Mouse (Mus musculus): Measurements from ENCODE around the gene Rbms1. TPM values are rescaled to one million over a fixed set of nuclear protein-coding genes. Genes with fewer than 3 reads are reported as not detected.

The Rbms1 gene
- polyA plus RNA-seq, 1 experiment from 2014 or later: 77.3 TPM

- no peak for DNase-seq (ENCODE audit: low read depth, low spot score)
- H3K27me3 ChIP-seq: no peaks in the 10 kb centered on the region
- in situ Hi-C loops (cut with MboI; ENCODE audit: low pct_unique_long_range_greater_than_20kb): loop anchor here (5.0 kb wide), 1 partner anchor 78 kb away; no protein-coding TSS in a partner anchor
- ChIA-PET CTCF (no interaction called here), POLR2A (interaction anchor here (1.2 kb wide), 1 partner anchor 118 kb away, joined by 3 read pairs; no protein-coding TSS in a partner anchor)
- no peak for ATAC-seq
- no peak for TF ChIP-seq CTCF (IDR thresholded peaks at IDR 0.05)
These were observed 82.8 kb downstream of the Rbms1 start for GRCm38 (mm10) chr2:60879966-60880788.

DNA sequence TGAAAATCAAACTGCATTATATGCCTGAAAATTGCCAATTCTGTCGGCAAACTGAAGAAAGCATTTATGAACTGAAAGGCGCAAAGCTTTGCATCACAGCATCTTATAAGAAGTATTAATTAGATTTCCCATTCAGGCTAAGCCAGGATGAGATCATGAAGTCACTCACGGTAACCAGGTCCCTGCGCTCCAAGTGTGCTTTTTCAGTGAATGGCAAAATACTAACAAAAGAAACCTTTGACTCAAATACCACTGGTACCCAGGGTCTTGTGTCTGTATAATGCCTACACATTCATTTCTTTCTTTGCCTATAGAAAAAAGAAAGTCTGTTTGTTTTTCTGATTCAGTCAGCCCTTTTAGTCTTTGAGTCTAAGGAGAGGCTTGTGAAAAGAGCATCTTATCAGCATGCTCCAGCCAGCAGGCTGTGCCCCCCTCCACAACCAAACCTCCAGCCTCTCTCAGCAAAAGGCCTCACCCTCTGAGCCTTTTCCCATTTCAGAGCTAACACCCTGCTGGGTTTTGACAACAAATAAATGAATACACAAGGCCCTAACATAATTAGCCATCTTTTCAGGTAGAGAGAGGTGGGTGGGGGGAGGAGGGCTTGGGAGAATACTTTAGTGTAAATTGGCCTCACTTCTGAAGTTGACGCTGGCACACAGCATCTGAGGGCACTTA, 83.7 kb downstream of the Rbms1 start:
- in situ Hi-C loops (cut with MboI; ENCODE audit: low pct_unique_long_range_greater_than_20kb): loop anchor here (5.0 kb wide), 1 partner anchor 77 kb away; no protein-coding TSS in a partner anchor
- no peaks in the 10 kb centered on the region for H3K27me3 ChIP-seq
- no peak for DNase-seq (ENCODE audit: low read depth, low spot score)
- POLR2A ChIA-PET: interaction anchor here (0.6 to 1.2 kb wide), 2 partner anchors 25 to 117 kb away, joined by 3 to 5 read pairs; no protein-coding TSS in a partner anchor
- peak; percentile 5 for TF ChIP-seq CTCF (IDR thresholded peaks at IDR 0.05)
- CTCF ChIA-PET: interaction anchor here (0.8 kb wide), 1 partner anchor 25 kb away, joined by 4 read pairs; no protein-coding TSS in a partner anchor
- no peak for ATAC-seq

GRCm38 (mm10) chr2:60877543-60878386, 85.2 kb downstream of the Rbms1 start:
- in situ Hi-C loops (cut with MboI; ENCODE audit: low pct_unique_long_range_greater_than_20kb): loop anchor here (5.0 kb wide), 1 partner anchor 75 kb away; no protein-coding TSS in a partner anchor
- no peaks in the 10 kb centered on the region for H3K27me3 ChIP-seq
- POLR2A ChIA-PET: no interaction called here
- no peak for DNase-seq (ENCODE audit: low read depth, low spot score)
- CTCF ChIA-PET: no interaction called here
- peak; percentile 5 for TF ChIP-seq CTCF (IDR thresholded peaks at IDR 0.05)
- no peak for ATAC-seq

DNA sequence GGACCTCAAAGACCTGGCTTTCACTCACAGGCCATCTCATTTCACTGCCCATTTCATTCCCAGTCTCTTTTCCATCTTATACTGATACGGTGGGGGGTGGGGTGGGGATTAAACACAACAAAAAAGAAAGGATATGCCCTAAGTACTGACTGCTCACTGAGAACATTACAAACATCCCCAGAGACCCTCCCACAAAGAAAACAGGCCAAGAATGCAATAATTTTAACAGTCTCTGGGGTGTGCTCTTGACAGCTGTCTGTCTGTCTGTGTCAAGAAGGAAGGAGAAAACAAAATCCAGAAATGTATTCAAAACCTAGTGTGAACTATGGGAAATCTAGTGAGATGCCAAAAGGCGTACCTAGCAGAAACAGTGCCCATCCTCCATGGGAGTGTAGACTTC, 86.1 kb downstream of the Rbms1 start:
- DNase-seq (ENCODE audit: low read depth, low spot score): no peak
- no peak for ATAC-seq
- H3K27me3 ChIP-seq: no peaks in the 10 kb centered on the region
- in situ Hi-C loops (cut with MboI; ENCODE audit: low pct_unique_long_range_greater_than_20kb): loop anchor here (5.0 kb wide), 1 partner anchor 75 kb away; no protein-coding TSS in a partner anchor
- POLR2A ChIA-PET: interaction anchor here (0.6 kb wide), 1 partner anchor 511 kb away, joined by 5 read pairs; no protein-coding TSS in a partner anchor
- TF ChIP-seq CTCF (IDR thresholded peaks at IDR 0.05): no peak
- CTCF ChIA-PET: no interaction called here

GRCm38 (mm10) chr2:60872095-60872811, 90.7 kb downstream of the Rbms1 start:
- no peak for DNase-seq (ENCODE audit: low read depth, low spot score)
- in situ Hi-C loops (cut with MboI; ENCODE audit: low pct_unique_long_range_greater_than_20kb): no loop called here
- TF ChIP-seq CTCF (IDR thresholded peaks at IDR 0.05): no peak
- H3K27me3 ChIP-seq: no peaks in the 10 kb centered on the region
- CTCF ChIA-PET: interaction anchor here (0.8 to 1.3 kb wide), 2 partner anchors 21 to 69 kb away, joined by 3 read pairs; no protein-coding TSS in a partner anchor
- POLR2A ChIA-PET: no interaction called here
- ATAC-seq: no peak

GRCm38 (mm10) chr2:60871001-60871400, 92.0 kb downstream of the Rbms1 start:
- POLR2A ChIA-PET: interaction anchor here (0.7 to 1.1 kb wide), 2 partner anchors 58 to 583 kb away, joined by 3 to 6 read pairs; no protein-coding TSS in a partner anchor
- TF ChIP-seq CTCF (IDR thresholded peaks at IDR 0.05): no peak
- CTCF ChIA-PET: interaction anchor here (0.7 kb wide), 1 partner anchor 69 kb away, joined by 3 read pairs; no protein-coding TSS in a partner anchor
- no peaks in the 10 kb centered on the region for H3K27me3 ChIP-seq
- ATAC-seq (peak; percentile 63), DNase-seq (ENCODE audit: low read depth, low spot score) (no peak)
- in situ Hi-C loops (cut with MboI; ENCODE audit: low pct_unique_long_range_greater_than_20kb): no loop called here

DNA sequence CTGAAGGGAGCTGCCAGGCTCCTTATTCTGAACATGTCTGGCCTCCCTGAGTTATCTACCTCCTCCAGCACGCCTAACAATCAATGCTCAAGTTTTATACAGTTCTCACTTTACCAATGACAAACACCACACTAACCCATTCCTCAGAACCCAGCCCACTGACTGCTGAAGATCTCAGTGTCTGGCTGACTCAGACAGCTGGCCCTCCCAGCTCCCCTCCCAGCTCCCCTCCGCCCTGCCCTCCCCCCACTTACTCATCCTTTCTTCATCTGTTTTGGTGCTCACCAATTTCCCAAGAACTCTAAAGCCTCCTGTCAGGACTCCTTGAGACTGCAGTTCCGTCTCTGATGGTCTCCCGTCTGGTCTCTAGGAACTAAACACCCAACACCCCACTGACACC, 92.5 kb downstream of the Rbms1 start:
- CTCF ChIA-PET: interaction anchor here (0.7 kb wide), 1 partner anchor 68 kb away, joined by 3 read pairs; no protein-coding TSS in a partner anchor
- ATAC-seq: peak; percentile 51
- POLR2A ChIA-PET: interaction anchor here (1.1 kb wide), 1 partner anchor 57 kb away, joined by 6 read pairs; no protein-coding TSS in a partner anchor
- DNase-seq (ENCODE audit: low read depth, low spot score): no peak
- no peaks in the 10 kb centered on the region for H3K27me3 ChIP-seq
- TF ChIP-seq CTCF (IDR thresholded peaks at IDR 0.05): no peak
- in situ Hi-C loops (cut with MboI; ENCODE audit: low pct_unique_long_range_greater_than_20kb): no loop called here

GRCm38 (mm10) chr2:60869001-60869743, 93.8 kb downstream of the Rbms1 start:
- no peaks in the 10 kb centered on the region for H3K27me3 ChIP-seq
- POLR2A ChIA-PET: interaction anchor here (0.8 kb wide), 1 partner anchor 11 kb away, joined by 3 read pairs; no protein-coding TSS in a partner anchor
- TF ChIP-seq CTCF (IDR thresholded peaks at IDR 0.05): no peak
- in situ Hi-C loops (cut with MboI; ENCODE audit: low pct_unique_long_range_greater_than_20kb): no loop called here
- no peak for ATAC-seq
- DNase-seq (ENCODE audit: low read depth, low spot score): no peak
- CTCF ChIA-PET: interaction anchor here (1.1 kb wide), 2 partner anchors 9 to 13 kb away, joined by 3 read pairs; no protein-coding TSS in a partner anchor
